Mouse (Mus musculus): ENCODE data around the gene Lipa.

Gene Lipa

GRCm38 (mm10) chr19:34523106-34523725 is 4.1 kb downstream of the Lipa start:
- in situ Hi-C loops (cut with MseI, MboI) = no loop called here

- in situ Hi-C loops (cut with MseI, MboI) = no loop called here
These were observed 5.3 kb downstream of the Lipa start for GRCm38 (mm10) chr19:34521978-34522377.

GRCm38 (mm10) chr19:34521361-34521760 is 5.9 kb downstream of the Lipa start:
- in situ Hi-C loops (cut with MseI, MboI) = no loop called here

- in situ Hi-C loops (cut with MseI, MboI) = no loop called here
These were observed 7.2 kb downstream of the Lipa start for GRCm38 (mm10) chr19:34520051-34520450.

GRCm38 (mm10) chr19:34519646-34520045 is 7.6 kb downstream of the Lipa start:
- in situ Hi-C loops (cut with MseI, MboI) = no loop called here

GRCm38 (mm10) chr19:34518786-34519185 is 8.5 kb downstream of the Lipa start:
- in situ Hi-C loops (cut with MseI, MboI) = no loop called here

GRCm38 (mm10) chr19:34517812-34518594 is 9.3 kb downstream of the Lipa start:
- in situ Hi-C loops (cut with MseI, MboI) = no loop called here

- in situ Hi-C loops (cut with MseI, MboI) = no loop called here
These were observed 10.1 kb downstream of the Lipa start for GRCm38 (mm10) chr19:34517197-34517596.

- in situ Hi-C loops (cut with MseI, MboI) = no loop called here
These were observed 10.9 kb downstream of the Lipa start for GRCm38 (mm10) chr19:34516346-34516745.

- in situ Hi-C loops (cut with MseI, MboI) = no loop called here
These were observed 11.6 kb downstream of the Lipa start for GRCm38 (mm10) chr19:34515681-34516080.

- in situ Hi-C loops (cut with MseI, MboI) = no loop called here
These were observed 15.7 kb downstream of the Lipa start for GRCm38 (mm10) chr19:34511528-34511927.

- in situ Hi-C loops (cut with MseI, MboI) = no loop called here
These were observed 16.6 kb downstream of the Lipa start for GRCm38 (mm10) chr19:34510717-34511116.

GRCm38 (mm10) chr19:34505161-34505721 is 22.0 kb downstream of the Lipa start:
- in situ Hi-C loops (cut with MseI, MboI) = no loop called here

GRCm38 (mm10) chr19:34500763-34501162 is 26.5 kb downstream of the Lipa start:
- in situ Hi-C loops (cut with MseI, MboI) = no loop called here

- in situ Hi-C loops (cut with MseI, MboI) = loop anchor here in 1 of 2 experiments (25.0 kb wide), 1 partner anchor 259 kb away; no protein-coding TSS in a partner anchor
These were observed 30.9 kb downstream of the Lipa start for GRCm38 (mm10) chr19:34496353-34496752.

GRCm38 (mm10) chr19:34493859-34494258 is 33.4 kb downstream of the Lipa start:
- in situ Hi-C loops (cut with MseI, MboI) = loop anchor here in 1 of 2 experiments (25.0 kb wide), 1 partner anchor 257 kb away; no protein-coding TSS in a partner anchor

GRCm38 (mm10) chr19:34483547-34483946 is 43.7 kb downstream of the Lipa start:
- in situ Hi-C loops (cut with MseI, MboI) = loop anchor here in 1 of 2 experiments (25.0 kb wide), 1 partner anchor 246 kb away; no protein-coding TSS in a partner anchor

GRCm38 (mm10) chr19:34474991-34475971 is 52.0 kb downstream of the Lipa start, which contains the start of gene Ch25h:
Ch25h (minus strand) TSS chr19:34475164.
- in situ Hi-C loops (cut with MseI, MboI) = loop anchor here (10.0 to 25.0 kb wide), 2 partner anchors 140 to 238 kb away; no protein-coding TSS in a partner anchor

GRCm38 (mm10) chr19:34474228-34474990 is 52.9 kb downstream of the Lipa start:
- in situ Hi-C loops (cut with MseI, MboI) = loop anchor here in 1 of 2 experiments (10.0 kb wide), 1 partner anchor 140 kb away; no protein-coding TSS in a partner anchor

GRCm38 (mm10) chr19:34471703-34472102 is 55.6 kb downstream of the Lipa start:
- in situ Hi-C loops (cut with MseI, MboI) = loop anchor here in 1 of 2 experiments (10.0 kb wide), 1 partner anchor 137 kb away; no protein-coding TSS in a partner anchor

All from mouse trophoblast stem cell (cell line).